Mouse (Mus musculus) heart, adult 10 weeks (tissue): ENCODE measurements around the gene Tatdn3. TPM values are rescaled to one million over a fixed set of nuclear protein-coding genes. Genes with fewer than 3 reads are reported as not detected.

ENCODE experiments used
- polyA plus RNA-seq: library from polyadenylated mRNA; stranded (reverse); fragments of 350-450 nt; fragmentation: Illumina TruSeq; extraction: RNeasy Lipid Tissue Mini Kit (QIAGEN cat#74804); gene quantifications from one replicate; pipeline ENCODE4 v1.2.3, GENCODE M21; 2014; ENCODE audit warnings: low read depth, low replicate concordance

Tatdn3 gene
- 34.6 TPM for polyA plus RNA-seq

DNA sequence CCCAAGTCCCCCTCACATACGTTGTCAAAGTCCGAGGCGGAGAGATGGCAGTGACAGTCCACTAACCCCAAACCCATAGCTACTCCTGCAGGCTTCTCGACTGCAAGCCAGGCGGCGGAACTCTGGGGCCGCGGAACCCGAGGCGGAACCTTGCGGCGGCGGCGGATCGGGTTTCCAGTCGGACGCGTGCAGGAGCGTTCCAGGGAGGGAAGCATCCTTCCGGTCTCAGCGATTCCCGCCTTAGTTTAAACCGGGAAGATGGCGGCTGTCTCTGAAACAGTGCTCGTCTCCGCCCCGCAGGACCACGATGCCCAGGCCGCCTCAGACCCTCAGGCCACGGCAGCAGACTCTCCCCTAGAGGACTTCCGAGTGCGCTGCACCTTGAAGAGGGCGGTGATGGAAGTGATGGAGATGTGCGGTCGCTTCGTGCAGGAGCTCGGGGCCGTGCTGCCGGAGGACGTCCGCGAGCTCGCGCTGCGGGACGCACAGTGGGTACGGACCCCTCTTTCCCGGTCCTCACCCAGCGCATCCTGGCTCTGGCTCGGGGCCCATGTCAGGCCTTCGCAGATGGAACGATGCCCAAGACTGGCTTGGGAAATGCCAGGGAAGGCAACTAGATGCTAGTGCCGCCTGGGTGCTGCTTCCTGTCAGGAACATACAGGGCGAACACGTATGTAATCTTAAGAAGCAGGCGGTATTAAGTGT lies at the start of gene Tatdn3, which contains the start of gene Nsl1:
TSS of gene Tatdn3 (minus strand) at position 152 of the 705 bp plus-strand sequence.
TSS of gene Nsl1 (plus strand) at position 232 of the 705 bp plus-strand sequence.

GRCm38 (mm10) chr1:191097802-191098747 lies 35.3 kb upstream of the Tatdn3 start, which contains the start of gene Batf3:
Gene Batf3, plus strand, starts transcription at chr1:191097847.

DNA sequence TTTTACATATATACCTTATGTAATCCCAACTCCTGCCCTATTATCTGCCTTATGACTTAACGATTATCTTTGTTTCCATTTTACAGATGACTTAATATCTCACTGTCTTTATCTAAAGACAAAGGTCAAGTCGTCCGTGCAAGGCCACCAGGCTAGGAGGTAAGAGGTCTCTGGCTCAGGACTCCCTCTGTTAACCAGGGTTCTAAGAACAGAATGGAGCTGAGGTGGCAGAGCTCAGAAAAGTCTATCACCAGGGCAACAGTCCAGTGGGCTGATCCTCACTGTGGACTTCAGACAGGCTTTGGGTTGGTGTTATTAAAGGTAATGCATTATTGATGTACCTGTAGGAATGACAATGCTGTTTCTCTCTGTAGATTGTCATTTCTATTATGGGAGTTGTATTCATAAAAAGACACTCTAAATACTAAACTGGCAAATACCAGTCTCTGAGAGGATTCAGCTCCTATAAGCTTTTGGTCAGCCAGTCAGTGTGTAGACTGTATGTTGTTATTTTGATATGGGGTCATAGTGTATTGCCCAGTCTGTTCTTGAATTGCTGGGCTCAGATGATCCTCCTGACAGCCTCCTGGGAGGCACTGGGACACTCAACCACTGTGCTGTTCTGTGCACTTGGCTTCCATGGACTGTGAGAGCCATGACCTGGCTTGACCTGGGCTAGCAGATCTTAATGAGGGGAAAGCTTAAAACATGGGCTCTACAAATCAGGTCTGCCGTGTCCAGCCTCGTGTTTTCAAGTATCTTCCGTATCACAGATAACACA lies 26.0 kb downstream of the Tatdn3 start, which contains the start of gene Spata45:
TSS of gene Spata45 (plus strand) at position 86 of the 781 bp plus-strand sequence.

GRCm38 (mm10) chr1:191026021-191026713 lies 36.6 kb downstream of the Tatdn3 start, which contains the start of gene Flvcr1:
Gene Flvcr1, minus strand, starts transcription at chr1:191026158.

Other genes with a start within 250 kb of the Tatdn3 start
- gene Rps6kc1, start 151.2 kb downstream of the Tatdn3 start, polyA plus RNA-seq, result 12.0 TPM
- 27.1 TPM for gene Angel2, start 137.8 kb downstream of the Tatdn3 start, polyA plus RNA-seq
- 0.13 TPM for gene Vash2, start 83.6 kb downstream of the Tatdn3 start, polyA plus RNA-seq
- 6.1 TPM for gene Flvcr1, start 36.8 kb downstream of the Tatdn3 start, polyA plus RNA-seq
- not detected for gene Spata45, start 26.3 kb downstream of the Tatdn3 start, polyA plus RNA-seq
- 0.16 TPM for gene Nsl1, start 80 bp upstream of the Tatdn3 start, polyA plus RNA-seq
- gene Batf3, start 34.9 kb upstream of the Tatdn3 start, polyA plus RNA-seq, result 0.65 TPM
- not detected for gene Fam71a, start 101.9 kb upstream of the Tatdn3 start, polyA plus RNA-seq
- gene Atf3, start 155.1 kb upstream of the Tatdn3 start, polyA plus RNA-seq, result 22.3 TPM